Mouse (Mus musculus) C2C12 (cell line): ENCODE measurements around the gene Lingo2. TPM values are rescaled to one million over a fixed set of nuclear protein-coding genes. Genes with fewer than 3 reads are reported as not detected.

Experiments used
- H3K27me3 ChIP-seq: one replicate; pipeline ENCODE4 v1.6.1; 2011; ENCODE audit not compliant: control insufficient read depth, insufficient read depth, insufficient read length
- H3K36me3 ChIP-seq: one replicate; pipeline ENCODE4 v1.6.1; 2011; ENCODE audit not compliant: control insufficient read depth, insufficient read depth
- H3K4me3 ChIP-seq: one replicate; pipeline ENCODE4 v1.5.1; 2011; ENCODE audit warnings: mild to moderate bottlenecking, control low read depth; ENCODE audit not compliant: poor library complexity, insufficient read depth, severe bottlenecking
- H3K79me2 ChIP-seq: one replicate; pipeline ENCODE4 v1.6.1; 2011; ENCODE audit not compliant: control insufficient read depth, insufficient read depth
- H3K79me3 ChIP-seq: one replicate; pipeline ENCODE4 v1.6.1; 2011; ENCODE audit warnings: low read depth, control low read depth
- H3ac ChIP-seq: one replicate; pipeline ENCODE3; 2011; ENCODE audit warnings: low read depth; ENCODE audit not compliant: control insufficient read depth, insufficient read length
- CEBPB ChIP-seq: IDR thresholded peaks from one replicate; pipeline ENCODE4 v1.6.1; 2011; ENCODE audit warnings: low read depth, mild to moderate bottlenecking, control low read depth, moderate library complexity
- CTCF ChIP-seq: IDR thresholded peaks from one replicate; pipeline ENCODE4 v1.5.1; 2011; ENCODE audit not compliant: control insufficient read depth, insufficient read depth, insufficient read length
- FOSL1 ChIP-seq: IDR thresholded peaks from one replicate; pipeline ENCODE4 v1.8.0; 2011; ENCODE audit warnings: mild to moderate bottlenecking, low read length; ENCODE audit not compliant: poor library complexity, insufficient read depth, severe bottlenecking
- MAX ChIP-seq: IDR thresholded peaks from one replicate; pipeline ENCODE4 v1.6.1; 2011; ENCODE audit warnings: mild to moderate bottlenecking, control low read depth
- MYOD1 ChIP-seq: IDR thresholded peaks from one replicate; pipeline ENCODE4 v1.6.1; 2011; ENCODE audit warnings: low read depth; ENCODE audit not compliant: control insufficient read depth, insufficient read length
- MYOG ChIP-seq: IDR thresholded peaks from one replicate; pipeline ENCODE4 v1.6.1; 2011; ENCODE audit not compliant: control insufficient read depth, insufficient read length; ENCODE audit errors: extremely low read depth
- USF1 ChIP-seq: IDR thresholded peaks from one replicate; pipeline ENCODE4 v1.6.1; 2011; ENCODE audit warnings: low read depth, mild to moderate bottlenecking, control low read depth, moderate library complexity
- polyA plus RNA-seq: library from polyadenylated mRNA; unstranded; fragments of >200 nt; fragmentation: generic; extraction: Trizol; gene quantifications from one replicate; pipeline ENCODE4 v1.2.1, GENCODE M21; 2012; ENCODE audit warnings: missing spikeins

Gene Lingo2
- polyA plus RNA-seq, 1 experiment: 0.05 TPM

DNA sequence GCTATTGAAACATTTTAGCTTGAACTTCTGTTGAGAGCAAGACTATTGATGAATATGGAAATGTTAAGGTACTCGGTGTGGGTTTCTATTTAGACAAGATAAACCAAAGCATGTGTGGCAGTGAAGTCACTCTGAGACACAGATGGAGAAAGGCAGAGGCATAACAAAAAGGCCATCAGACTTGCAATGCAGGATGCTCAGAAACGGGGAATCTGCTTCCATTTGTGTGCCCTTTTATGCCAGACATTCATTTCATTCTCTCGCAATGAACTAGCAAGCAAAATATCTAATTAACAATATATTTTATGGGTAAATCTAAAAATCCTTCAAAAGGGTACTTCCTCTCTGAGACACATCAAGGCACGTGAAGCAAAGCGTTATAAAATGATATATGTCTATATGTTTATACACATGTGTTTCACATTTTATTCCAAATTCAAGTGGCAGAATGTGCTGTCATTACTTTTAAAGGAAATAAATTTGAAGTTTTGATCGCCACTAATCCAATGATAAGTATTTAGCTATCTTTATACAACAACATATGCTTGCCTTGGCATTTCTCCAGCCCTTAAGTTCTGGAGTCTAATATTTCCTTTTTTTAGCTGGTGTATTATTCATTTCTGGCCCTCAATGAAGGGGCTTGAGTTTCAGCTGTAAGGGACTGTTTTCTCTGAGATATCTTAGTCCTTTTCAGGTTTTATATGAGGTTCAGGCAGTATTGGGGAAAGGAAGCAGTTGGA lies 1199.3 kb downstream of the Lingo2 start:
- no peaks in the 10 kb centered on the region for H3K79me2 ChIP-seq
- H3K4me3 ChIP-seq: no peak overlapping the region
- no peaks in the 10 kb centered on the region for H3K79me3 ChIP-seq
- no peak overlapping the region for H3ac ChIP-seq
- H3K27me3 ChIP-seq: no peaks in the 10 kb centered on the region
- no peak for TF ChIP-seq CEBPB
- TF ChIP-seq FOSL1: no peak
- no peak for TF ChIP-seq MYOG
- no peak for TF ChIP-seq USF1
- TF ChIP-seq MYOD1: no peak
- TF ChIP-seq MAX: no peak
- TF ChIP-seq CTCF: no peak
- no peaks in the 10 kb centered on the region for H3K36me3 ChIP-seq

DNA sequence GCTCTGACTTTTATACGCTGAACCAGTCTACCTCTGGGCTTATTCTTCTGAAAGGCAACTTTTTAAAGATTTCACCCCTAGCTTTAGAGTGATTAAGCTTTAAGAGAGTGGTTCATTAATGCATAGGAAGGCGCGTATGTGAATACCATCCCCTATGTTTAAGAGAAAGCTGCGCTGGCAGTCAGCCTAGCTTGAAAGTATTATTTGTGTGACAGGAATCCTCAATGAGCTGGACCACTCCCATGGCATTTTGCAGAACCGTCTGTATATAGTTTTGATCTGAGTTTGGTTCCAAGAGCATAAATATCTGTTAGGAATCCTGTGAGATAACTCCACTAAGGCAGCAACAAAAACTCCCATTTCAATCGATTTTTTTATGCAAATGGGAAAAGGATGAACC lies 1204.9 kb downstream of the Lingo2 start:
- TF ChIP-seq MYOG (no peak), MAX (no peak), USF1 (no peak), CTCF (no peak), MYOD1 (no peak), CEBPB (no peak), FOSL1 (no peak)
- Histone ChIP-seq H3ac (no peak overlapping the region), H3K79me3 (no peaks in the 10 kb centered on the region), H3K36me3 (no peaks in the 10 kb centered on the region), H3K27me3 (no peaks in the 10 kb centered on the region), H3K4me3 (no peak overlapping the region), H3K79me2 (no peaks in the 10 kb centered on the region)

DNA sequence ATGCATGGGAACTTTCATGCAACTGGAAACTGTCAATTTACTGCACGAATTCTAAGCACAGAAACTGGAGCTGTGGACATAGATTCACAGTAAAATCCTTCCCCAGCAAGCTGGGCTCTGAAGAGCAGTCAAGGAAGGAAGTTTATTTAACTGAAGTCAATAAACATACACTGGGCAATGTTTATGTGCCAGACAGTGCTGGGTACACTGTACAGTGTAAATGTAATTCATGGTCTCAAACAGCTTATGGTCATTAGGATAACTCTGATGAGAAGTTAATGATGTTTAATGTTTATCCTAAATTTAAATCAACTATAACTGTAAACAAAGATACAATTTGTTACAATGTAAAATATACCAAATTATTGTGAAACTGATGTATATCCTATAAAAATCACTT lies 1226.8 kb downstream of the Lingo2 start:
- Histone ChIP-seq H3K79me2 (no peaks in the 10 kb centered on the region), H3ac (no peak overlapping the region), H3K4me3 (no peak overlapping the region), H3K79me3 (no peaks in the 10 kb centered on the region), H3K27me3 (no peaks in the 10 kb centered on the region), H3K36me3 (no peaks in the 10 kb centered on the region)
- TF ChIP-seq CTCF (no peak), MYOD1 (no peak), MAX (no peak), CEBPB (no peak), MYOG (no peak), FOSL1 (no peak), USF1 (no peak)

DNA sequence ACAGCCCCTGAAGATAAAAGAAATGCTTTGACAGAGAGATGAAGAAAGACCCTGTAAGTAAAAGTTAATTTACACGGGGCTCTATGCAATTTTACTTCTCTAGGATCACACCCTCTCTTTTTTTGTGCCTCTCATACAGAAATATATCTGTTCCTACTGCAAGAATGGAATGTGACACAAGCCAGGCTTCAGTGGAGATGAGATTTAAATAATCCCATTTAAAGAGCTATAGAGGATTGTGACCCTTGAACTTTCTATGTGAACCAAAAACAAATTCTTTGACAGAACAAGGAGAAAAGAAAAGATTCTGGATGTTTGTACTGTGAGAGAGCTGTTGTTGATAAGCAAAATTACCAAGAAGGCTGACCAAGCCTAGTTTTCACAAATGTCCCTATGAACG lies 1247.4 kb downstream of the Lingo2 start:
- Histone ChIP-seq H3K36me3 (no peaks in the 10 kb centered on the region), H3K4me3 (no peak overlapping the region), H3K79me3 (no peaks in the 10 kb centered on the region), H3K79me2 (no peaks in the 10 kb centered on the region), H3K27me3 (no peaks in the 10 kb centered on the region), H3ac (no peak overlapping the region)
- TF ChIP-seq CTCF (no peak), FOSL1 (no peak), MYOD1 (no peak), CEBPB (no peak), MYOG (no peak), MAX (no peak), USF1 (no peak)

DNA sequence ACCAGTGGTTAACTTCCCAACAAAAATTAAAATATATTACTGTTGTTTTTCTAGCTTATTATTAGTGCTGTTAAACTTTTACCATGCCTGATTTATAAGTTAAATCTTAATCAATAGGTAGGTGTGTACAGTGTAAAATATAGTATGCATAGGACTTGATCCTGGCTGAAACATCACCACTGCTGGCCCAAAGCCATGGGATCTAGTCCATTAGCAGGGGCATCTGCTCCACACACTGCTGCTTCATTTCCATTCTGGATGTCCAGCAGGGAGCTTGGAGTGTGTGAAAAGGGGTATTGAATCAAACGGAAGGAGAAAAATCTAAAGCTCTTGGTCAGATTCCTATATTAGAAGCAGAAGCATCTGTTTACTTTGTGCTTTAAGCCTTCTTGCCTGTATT lies 1248.9 kb downstream of the Lingo2 start:
- H3K4me3 ChIP-seq: no peak overlapping the region
- no peaks in the 10 kb centered on the region for H3K79me3 ChIP-seq
- H3K36me3 ChIP-seq: no peaks in the 10 kb centered on the region
- TF ChIP-seq CEBPB (no peak), MAX (no peak), MYOG (no peak), FOSL1 (no peak), CTCF (no peak), MYOD1 (no peak), USF1 (no peak)
- no peak overlapping the region for H3ac ChIP-seq
- H3K27me3 ChIP-seq: no peaks in the 10 kb centered on the region
- no peaks in the 10 kb centered on the region for H3K79me2 ChIP-seq
